Mouse (Mus musculus) B cell, adult 67 days (primary cell): ENCODE measurements around the gene Slc35a1. TPM values are rescaled to one million over a fixed set of nuclear protein-coding genes. Genes with fewer than 3 reads are reported as not detected.

Source experiments
- total RNA-seq, 2 experiments: library from RNA; stranded (reverse); gene quantifications; 4 replicates each; pipeline ENCODE4 v1.2.4; 2023

The Slc35a1 gene
- total RNA-seq = 10 to 100 TPM; 21.7 to 24.5 TPM

DNA sequence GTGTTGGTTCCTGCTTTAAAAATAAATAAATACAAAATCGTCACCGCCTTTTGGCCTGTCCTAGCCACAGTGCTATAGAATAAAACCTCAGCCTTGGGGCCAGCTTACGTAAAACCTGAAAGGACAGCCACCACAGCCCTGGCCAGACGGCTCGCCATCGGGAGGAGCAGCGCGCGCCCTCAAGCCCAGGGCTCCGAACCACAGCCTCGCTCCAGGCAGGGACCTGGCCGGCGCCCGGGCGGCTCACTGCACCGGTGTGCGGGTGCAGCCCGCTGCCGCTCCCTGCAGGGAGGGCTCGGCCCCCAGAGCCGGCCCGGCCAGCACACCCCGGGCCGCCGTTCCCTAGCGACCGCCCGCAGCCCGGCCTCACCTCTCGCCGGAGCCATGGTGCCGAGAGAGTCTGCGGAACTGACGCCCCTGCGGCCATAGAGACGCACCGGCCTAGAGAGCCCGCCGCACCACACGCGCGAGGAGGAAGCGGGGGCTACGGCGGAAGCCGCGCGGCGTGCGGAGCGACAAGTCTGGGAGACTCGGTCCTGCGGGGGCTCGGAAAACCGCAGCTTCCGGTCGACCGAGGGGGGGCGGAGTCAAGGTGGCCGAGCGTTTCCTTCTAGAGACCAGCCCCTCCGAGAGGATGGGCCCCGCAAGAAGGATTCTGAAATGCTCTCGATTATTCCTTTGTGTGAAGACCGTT is at the start of gene Slc35a1:
Gene Slc35a1, minus strand, starts transcription at position 565 of the 694 bp plus-strand sequence.

DNA sequence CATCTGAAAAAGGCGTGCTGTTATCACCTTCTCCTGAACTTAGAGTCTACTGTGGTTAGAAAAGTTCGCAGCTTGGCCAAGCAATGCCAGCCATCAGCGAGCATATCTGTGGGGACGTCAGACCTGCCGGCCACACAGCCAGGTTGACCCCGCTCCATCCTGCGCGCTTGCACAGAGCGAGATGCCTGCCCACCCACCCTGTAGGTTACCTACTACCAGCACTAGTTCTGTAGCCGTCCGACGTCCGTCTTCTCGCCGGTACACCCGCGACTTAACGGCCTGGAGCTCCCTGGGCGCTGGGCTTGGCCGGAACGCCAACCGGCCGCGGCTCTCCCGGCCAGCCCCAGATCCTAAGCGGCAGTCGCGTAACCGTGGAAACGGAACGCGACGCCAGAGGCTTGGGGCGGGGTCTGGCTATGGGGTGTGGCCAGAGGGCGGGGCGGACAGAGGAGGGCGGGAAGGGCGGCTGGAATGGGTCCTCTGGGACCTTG is 42.7 kb upstream of the Slc35a1 start, which contains the start of gene Cfap206:
Gene Cfap206, minus strand, starts transcription at position 356 of the 491 bp plus-strand sequence.

DNA sequence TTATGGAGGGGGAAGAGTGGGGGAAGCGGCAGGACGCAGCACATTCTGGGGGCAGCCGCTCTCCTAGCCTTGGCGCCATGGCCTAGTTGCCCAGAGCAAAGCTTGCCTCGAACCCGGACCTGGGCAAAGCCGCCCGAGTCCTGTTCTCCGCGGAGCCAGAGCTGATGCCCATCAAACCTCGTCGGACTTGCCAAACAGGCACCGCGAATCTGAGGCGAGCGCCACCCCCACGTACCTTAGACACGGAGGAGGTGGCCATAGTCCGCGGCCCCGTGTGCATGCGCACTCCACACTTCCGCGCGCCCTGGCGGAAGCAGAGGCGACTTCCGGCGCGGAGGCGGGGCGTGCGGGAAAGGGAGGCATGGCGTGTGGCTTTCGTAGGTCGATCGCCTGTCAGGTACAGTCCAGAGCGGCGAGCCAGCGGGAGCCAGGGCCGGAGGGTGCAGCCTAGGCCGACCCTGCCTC is 72.6 kb downstream of the Slc35a1 start, which contains the start of the genes Orc3 and Rars2:
Gene Orc3, minus strand, starts transcription at position 315 of the 465 bp plus-strand sequence.
Gene Rars2, plus strand, starts transcription at position 328 of the 465 bp plus-strand sequence.

Other genes starting within 250 kb of the Slc35a1 start
- 10 to 100 TPM; 59.7 to 65.0 TPM for gene Akirin2, start 136.5 kb downstream of the Slc35a1 start, total RNA-seq
- 100 to 1,000 TPM in 1 of 2 experiments, 10 to 100 TPM in 1; 93.7 to 110 TPM for gene Orc3, start 72.5 kb downstream of the Slc35a1 start, total RNA-seq
- gene Rars2, start 72.5 kb downstream of the Slc35a1 start, total RNA-seq = 10 to 100 TPM; 33.4 to 37.2 TPM
- gene Cfap206, start 42.8 kb upstream of the Slc35a1 start, total RNA-seq = not detected
- gene Gm136, start 68.8 kb upstream of the Slc35a1 start, total RNA-seq = not detected
- 10 to 100 TPM; 12.9 to 20.4 TPM for gene Smim8, start 91.0 kb upstream of the Slc35a1 start, total RNA-seq
- 10 to 100 TPM; 63.9 to 65.8 TPM for gene Zfp292, start 195.5 kb upstream of the Slc35a1 start, total RNA-seq
- gene Cga, start 206.3 kb upstream of the Slc35a1 start, total RNA-seq = not detected